Mouse (Mus musculus): ENCODE results near the gene Phf12.
A peak's percentile ranks its signal among the peaks of the same experiment; 100 is the strongest.

- TF ChIP-seq CTCF (conservative IDR thresholded peaks at IDR 0.05; ENCODE audit: low read length) (0 out of 2 replicates have a peak, but pooled peaks have one; percentile 20), POU5F1 (IDR thresholded peaks at IDR 0.05; ENCODE audit: borderline replicate concordance, low read length) (no peak)
Observed at GRCm38 (mm10) chr11:78031947-78032808, 49.6 kb downstream of the Phf12 start, which contains the start of gene Dhrs13.
